Comparison of ENCODE assay signal across 8 mouse cellular contexts in the genomic region with DNA sequence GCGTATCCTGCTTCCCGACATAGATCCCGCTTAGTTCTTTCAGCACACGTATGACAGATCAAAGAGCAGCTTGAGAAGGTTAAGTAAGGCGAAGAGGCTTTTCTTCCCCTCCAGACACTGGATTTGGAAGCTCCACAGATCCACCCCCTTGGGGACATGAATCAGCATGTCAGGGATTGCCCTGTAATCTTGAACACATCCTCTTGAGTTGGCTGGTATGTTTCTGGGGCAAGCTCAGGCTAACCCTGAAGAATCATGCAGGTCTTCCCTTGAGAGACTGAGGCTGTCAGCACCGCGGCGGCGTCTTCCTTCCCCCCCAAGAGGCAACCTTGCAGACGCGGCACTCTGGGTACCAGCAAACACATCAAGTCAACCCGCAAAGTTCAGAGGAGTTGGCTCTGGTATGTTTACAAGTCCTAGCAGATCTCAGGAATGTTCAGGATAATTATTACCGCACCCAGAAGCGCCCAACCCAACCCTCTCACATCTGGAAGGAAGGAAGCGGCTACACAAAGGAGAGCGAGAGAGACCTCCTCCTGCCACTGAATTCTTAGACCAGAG. TPM values are rescaled to one million over a fixed set of nuclear protein-coding genes. Genes with fewer than 3 reads are reported as not detected.
A peak's percentile ranks its signal among the peaks of the same experiment; 100 is the strongest.
DNase-seq lines count a peak whose midpoint lies in the region; ATAC-seq lines count a peak whose summit lies in the region.

No protein-coding gene starts in this region.

- ATAC-seq in intestine, embryonic 14.5 days (replicated peaks; ENCODE audit: low FRiP score, low TSS enrichment, low read depth): no peak

- H3K9ac ChIP-seq in intestine, embryonic 14.5 days (ENCODE audit: low read length): peak overlapping the region; percentile 6

- H3K27me3 ChIP-seq in intestine, embryonic 14.5 days (replicated peaks; ENCODE audit: control insufficient read depth, insufficient read depth, low read length): no peaks in the 10 kb centered on the region

- WGBS in intestine, embryonic 14.5 days: 8% methylated on average over 16 of the region's 16 CpGs

- no peak overlapping the region for H3K27ac ChIP-seq in intestine, embryonic 14.5 days (ENCODE audit: low read depth)

- H3K4me3 ChIP-seq in intestine, embryonic 14.5 days (ENCODE audit: low read depth, low read length): peak overlapping the region; percentile 73

- H3K36me3 ChIP-seq in intestine, embryonic 14.5 days (ENCODE audit: control insufficient read depth, insufficient read depth, low read length): no peaks in the 10 kb centered on the region

- DNase-seq in urinary bladder, postnatal 25 days (ENCODE audit: low spot score): peak; percentile 11
- DNase-seq in urinary bladder, postnatal 10 days (ENCODE audit: low spot score): no peak
- peak; percentile 55 for DNase-seq in forelimb bud, embryonic 11.5 days (ENCODE audit: low read depth, low spot score)
- DNase-seq in intestine, embryonic 14.5 days (ENCODE audit: low spot score): peak; percentile 69
- DNase-seq in lung, postnatal 36 days: peak; percentile 16
- no peak for DNase-seq in natural killer cell, adult 2 months (ENCODE audit: low spot score in 2 of 2)
- no peak for DNase-seq in B cell, adult 2 months
- DNase-seq in frontal cortex, postnatal 25 days (ENCODE audit: low spot score in 2 of 2): no peak

- peaks cover 14% of the 10 kb centered on the region for H3K4me1 ChIP-seq in intestine, embryonic 14.5 days (replicated peaks; ENCODE audit: control insufficient read depth, insufficient read depth, low read length)

- H3K9me3 ChIP-seq in intestine, embryonic 14.5 days (ENCODE audit: control insufficient read depth, low read length): no peaks in the 10 kb centered on the region

- H3K4me2 ChIP-seq in intestine, embryonic 14.5 days (ENCODE audit: low read length): peak overlapping the region; percentile 93

RNA-seq across cellular contexts. Expression of a gene that starts 1.4 kb away (rescaled TPM):
- 15.6 and 17.1 TPM in 2 replicates for polyA plus RNA-seq in intestine, embryonic 14.5 days (2014; fragmentation: Nextera tagmentation; extraction: Ambion mirVana)

Comparison
In these comparisons a context has a peak if more than half of its experiments do, and no peak if none do; other contexts are left out.
1. DNase-seq: peak in urinary bladder, postnatal 25 days (single experiment), forelimb bud, embryonic 11.5 days (single experiment), intestine, embryonic 14.5 days (single experiment) and lung, postnatal 36 days (single experiment); none in urinary bladder, postnatal 10 days (single experiment), natural killer cell, adult 2 months (0 of 2), B cell, adult 2 months (0 of 2) and frontal cortex, postnatal 25 days (0 of 2).